Mouse (Mus musculus): ENCODE results near the gene Krtap5-3. TPM values are rescaled to one million over a fixed set of nuclear protein-coding genes. Genes with fewer than 3 reads are reported as not detected.
A peak's percentile ranks its signal among the peaks of the same experiment; 100 is the strongest.
"Not testable (repeated sequence)": the region's sequence is repeated elsewhere in the genome, so short reads cannot be mapped to it uniquely, and the experiment has no call there.

Krtap5-3 gene
- polyA plus RNA-seq, 1 experiment: not detected

DNA sequence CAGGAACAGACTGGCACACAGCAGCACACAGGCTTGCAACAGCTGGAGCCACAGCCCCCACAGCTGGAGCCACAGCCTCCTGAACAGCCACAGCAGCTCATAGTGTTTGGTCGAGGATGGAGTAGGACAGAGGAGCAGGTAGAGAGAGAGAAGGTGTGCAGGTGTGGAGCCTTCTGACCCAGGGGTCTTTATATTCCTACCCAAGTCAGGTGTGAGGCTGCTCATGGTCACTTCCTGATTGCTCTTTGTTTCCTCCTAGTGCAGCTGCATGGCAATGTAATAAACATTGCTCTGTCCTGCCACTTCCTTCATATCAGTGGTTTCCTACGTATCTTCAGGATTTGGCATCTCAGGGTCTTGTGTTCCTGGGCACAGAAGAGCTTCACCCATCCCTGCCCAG is 10.9 kb upstream of the Krtap5-3 start, which contains the start of gene Gm10153:
Gene Gm10153 (minus strand): TSS at position 101 of the 400 bp plus-strand sequence.
- TF ChIP-seq CTCF (IDR thresholded peaks at IDR 0.05; ENCODE audit: extremely low read depth, insufficient read depth, low read length) (no peak), POLR2A (IDR thresholded peaks at IDR 0.05; ENCODE audit: extremely low read depth, insufficient read depth, low read length) (no peak)
- Histone ChIP-seq H3K4me1 (ENCODE audit: control insufficient read depth, insufficient read depth, low read length) (no peaks in the 10 kb centered on the region), H3K4me3 (ENCODE audit: insufficient read depth, low read length) (no peak within 1 kb of the TSS), H3K27ac (ENCODE audit: insufficient read depth, low read length) (no peak within 1 kb of the TSS)

DNA sequence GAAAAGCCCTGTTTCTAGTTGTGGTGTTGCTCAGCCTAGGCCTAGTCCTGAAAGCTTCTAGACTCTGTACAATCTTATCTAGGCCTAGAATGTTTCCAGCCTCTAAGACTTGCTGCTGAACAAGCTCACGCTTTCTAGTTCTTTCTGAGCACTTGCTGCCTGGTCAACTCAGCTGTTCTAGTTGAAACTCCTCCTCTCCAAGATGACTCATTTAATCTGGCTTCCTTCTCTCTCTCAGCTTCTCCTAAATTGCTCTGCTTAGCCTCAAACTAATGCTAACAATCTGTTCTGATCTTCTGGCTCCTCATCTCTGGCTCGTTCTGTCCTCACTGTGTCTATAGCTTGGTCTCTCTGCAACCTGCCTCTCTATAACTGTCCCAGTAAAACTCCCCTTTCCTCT is 2.4 kb upstream of the Krtap5-3 start:
- TF ChIP-seq POLR2A (IDR thresholded peaks at IDR 0.05; ENCODE audit: extremely low read depth, insufficient read depth, low read length) (no peak), CTCF (IDR thresholded peaks at IDR 0.05; ENCODE audit: extremely low read depth, insufficient read depth, low read length) (no peak)
- Histone ChIP-seq H3K4me1 (ENCODE audit: control insufficient read depth, insufficient read depth, low read length) (no peaks in the 10 kb centered on the region; the same call in 1 of the 2 replicates), H3K27ac (ENCODE audit: insufficient read depth, low read length) (no peak overlapping the region), H3K4me3 (ENCODE audit: insufficient read depth, low read length) (no peak overlapping the region)

DNA sequence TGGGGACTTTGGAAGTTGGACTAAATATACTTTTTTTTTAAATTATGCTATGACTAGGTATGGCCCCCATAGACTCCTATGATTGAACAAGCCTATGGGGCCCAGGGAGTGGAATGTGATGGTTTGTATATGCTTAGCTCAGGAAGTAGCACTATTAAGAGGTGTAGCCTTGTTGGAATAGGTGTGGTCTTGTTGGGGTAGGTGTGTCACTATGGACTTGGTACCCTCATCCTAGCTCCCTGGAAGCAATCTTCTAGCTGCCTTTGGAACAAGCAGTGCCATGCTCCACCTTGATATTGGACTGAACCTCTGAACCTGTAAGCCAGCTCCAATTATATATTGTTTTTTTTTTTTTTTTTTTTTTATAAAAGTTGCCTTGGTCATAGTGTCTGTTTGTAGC is 4.3 kb downstream of the Krtap5-3 start:
- H3K27ac ChIP-seq (ENCODE audit: insufficient read depth, low read length): no peak overlapping the region
- no peak for TF ChIP-seq CTCF (IDR thresholded peaks at IDR 0.05; ENCODE audit: extremely low read depth, insufficient read depth, low read length)
- TF ChIP-seq POLR2A (IDR thresholded peaks at IDR 0.05; ENCODE audit: extremely low read depth, insufficient read depth, low read length): no peak
- no peak overlapping the region for H3K4me3 ChIP-seq (ENCODE audit: insufficient read depth, low read length)
- H3K4me1 ChIP-seq (ENCODE audit: control insufficient read depth, insufficient read depth, low read length): no peaks in the 10 kb centered on the region

DNA sequence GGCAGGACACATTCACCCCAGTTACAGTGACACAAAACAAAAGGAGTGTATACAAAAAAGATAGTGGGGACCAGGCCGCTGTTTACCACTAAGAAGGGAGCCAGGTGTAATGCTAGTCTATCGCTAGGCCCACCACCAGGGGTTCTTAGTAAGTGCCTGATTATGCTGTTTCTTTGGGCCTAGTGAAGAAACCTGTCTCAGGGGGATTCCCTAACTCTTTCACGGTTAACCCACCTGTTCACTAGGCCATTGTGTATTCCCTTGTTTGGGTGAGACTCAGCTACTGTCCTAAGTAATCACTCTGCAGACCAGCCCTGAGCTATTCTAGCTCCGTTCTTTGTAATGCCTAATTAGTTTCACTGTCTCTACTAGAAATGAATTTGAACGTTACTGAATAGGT is 5.7 kb downstream of the Krtap5-3 start:
- H3K27ac ChIP-seq (ENCODE audit: insufficient read depth, low read length); H3K4me1 ChIP-seq (ENCODE audit: control insufficient read depth, insufficient read depth, low read length); H3K4me3 ChIP-seq (ENCODE audit: insufficient read depth, low read length): not testable (repeated sequence)

DNA sequence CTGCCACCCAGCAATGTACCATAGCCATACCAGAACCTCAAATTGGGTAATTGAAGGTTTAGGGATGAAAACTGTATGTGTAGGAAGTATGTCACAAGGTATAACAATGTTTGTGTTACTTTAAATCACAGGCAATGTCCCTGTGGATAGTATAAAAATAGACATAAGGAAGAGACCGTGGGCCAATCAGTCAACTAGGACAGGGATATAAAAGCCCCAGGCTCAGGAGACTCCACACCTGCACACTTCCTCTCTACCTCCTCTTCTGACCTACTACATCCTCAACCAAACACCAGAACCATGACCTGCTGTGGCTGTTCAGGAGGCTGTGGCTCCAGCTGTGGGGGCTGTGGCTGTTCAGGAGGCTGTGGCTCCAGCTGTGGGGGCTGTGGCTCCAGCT is 10.4 kb downstream of the Krtap5-3 start, which contains the start of gene Gm7579:
Gene Gm7579 (plus strand): TSS at position 301 of the 400 bp plus-strand sequence.
- Histone ChIP-seq H3K4me3 (ENCODE audit: insufficient read depth, low read length) (no peak within 1 kb of the TSS), H3K4me1 (ENCODE audit: control insufficient read depth, insufficient read depth, low read length) (no peaks in the 10 kb centered on the region), H3K27ac (ENCODE audit: insufficient read depth, low read length) (no peak within 1 kb of the TSS)
- TF ChIP-seq POLR2A (IDR thresholded peaks at IDR 0.05; ENCODE audit: extremely low read depth, insufficient read depth, low read length) (no peak), CTCF (IDR thresholded peaks at IDR 0.05; ENCODE audit: extremely low read depth, insufficient read depth, low read length) (no peak)

DNA sequence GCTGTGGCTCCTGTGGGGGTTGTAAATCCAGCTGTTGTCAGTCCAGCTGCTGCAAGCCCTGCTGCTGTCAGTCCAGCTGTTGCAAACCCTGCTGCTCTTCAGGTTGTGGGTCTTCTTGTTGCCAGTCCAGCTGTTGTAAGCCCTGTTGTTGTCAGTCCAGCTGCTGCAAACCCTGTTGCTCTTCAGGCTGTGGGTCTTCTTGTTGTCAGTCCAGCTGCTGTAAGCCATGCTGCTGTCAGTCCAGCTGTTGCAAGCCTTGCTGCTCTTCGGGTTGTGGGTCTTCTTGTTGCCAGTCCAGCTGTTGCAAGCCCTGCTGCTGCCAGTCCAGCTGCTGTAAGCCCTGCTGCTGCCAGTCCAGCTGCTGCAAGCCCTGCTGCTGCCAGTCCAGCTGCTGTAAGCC is 11.0 kb downstream of the Krtap5-3 start:
- not testable (repeated sequence) for H3K4me3 ChIP-seq (ENCODE audit: insufficient read depth, low read length); H3K27ac ChIP-seq (ENCODE audit: insufficient read depth, low read length); H3K4me1 ChIP-seq (ENCODE audit: control insufficient read depth, insufficient read depth, low read length)

DNA sequence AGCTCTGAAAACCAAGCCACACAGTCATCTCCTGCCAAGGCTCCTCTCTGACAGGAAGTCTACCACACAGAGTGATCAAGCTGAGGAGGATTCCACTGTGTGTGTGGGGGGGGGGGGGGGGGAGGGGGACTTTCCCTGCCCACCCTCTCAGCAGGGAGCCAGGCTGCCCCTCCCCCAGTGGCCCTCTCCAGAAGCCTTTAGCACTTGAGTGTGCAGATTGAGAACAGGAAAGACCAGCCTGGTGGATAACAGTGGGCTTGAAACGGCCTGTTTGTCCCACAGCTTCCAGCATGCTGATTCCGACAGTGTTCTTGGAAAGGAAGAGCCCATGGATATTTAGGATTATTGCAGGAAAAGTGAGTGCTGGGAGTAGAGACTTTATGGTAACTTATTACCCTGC is 23.4 kb downstream of the Krtap5-3 start:
- Histone ChIP-seq H3K27ac (ENCODE audit: insufficient read depth, low read length) (no peak overlapping the region), H3K4me3 (ENCODE audit: insufficient read depth, low read length) (no peak overlapping the region), H3K4me1 (ENCODE audit: control insufficient read depth, insufficient read depth, low read length) (no peaks in the 10 kb centered on the region)
- TF ChIP-seq POLR2A (IDR thresholded peaks at IDR 0.05; ENCODE audit: extremely low read depth, insufficient read depth, low read length) (no peak), CTCF (IDR thresholded peaks at IDR 0.05; ENCODE audit: extremely low read depth, insufficient read depth, low read length) (no peak)

DNA sequence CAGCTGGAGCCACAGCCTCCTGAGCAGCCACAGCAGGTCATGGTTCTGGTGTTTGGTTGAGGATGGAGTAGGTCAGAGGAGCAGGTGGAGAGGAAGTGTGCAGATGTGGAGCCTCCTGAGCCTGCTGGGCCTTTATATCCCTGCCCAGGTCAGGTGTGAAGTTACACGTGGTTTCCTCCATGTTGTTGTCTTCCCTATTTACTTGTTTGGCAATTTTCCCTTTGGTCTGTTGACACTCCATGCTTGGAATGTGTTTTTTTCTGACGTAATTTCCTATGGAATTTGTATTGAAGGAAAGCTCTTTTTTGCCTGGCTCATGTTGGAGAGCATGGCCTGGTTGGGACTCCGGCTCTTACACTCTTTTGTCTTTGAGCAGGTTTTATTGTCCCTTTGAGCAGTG is 28.7 kb downstream of the Krtap5-3 start, which contains the start of gene Krtap5-5:
Gene Krtap5-5 (minus strand): TSS at position 101 of the 400 bp plus-strand sequence.
- H3K4me1 ChIP-seq (ENCODE audit: control insufficient read depth, insufficient read depth, low read length); H3K4me3 ChIP-seq (ENCODE audit: insufficient read depth, low read length); H3K27ac ChIP-seq (ENCODE audit: insufficient read depth, low read length): not testable (repeated sequence)

DNA sequence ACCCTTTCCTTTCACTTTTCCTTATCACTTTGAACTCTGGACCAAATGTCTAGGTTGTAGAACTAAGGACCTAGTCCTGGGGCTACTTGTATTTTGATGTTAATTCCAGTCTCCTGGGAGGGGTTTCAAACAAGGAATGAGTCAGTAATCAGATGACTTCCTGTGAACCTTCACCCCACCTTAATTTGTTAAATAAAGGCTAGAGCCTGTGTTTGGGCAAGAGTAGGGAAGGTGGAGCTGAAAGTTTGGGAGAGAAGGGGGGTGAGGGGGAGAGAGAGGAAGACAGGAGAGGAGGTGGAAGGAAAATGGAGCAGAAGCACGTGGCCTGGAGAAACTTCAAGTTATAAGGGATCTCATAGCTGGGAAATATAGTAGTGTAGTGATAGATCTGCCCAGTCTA is 30.4 kb downstream of the Krtap5-3 start:
- TF ChIP-seq CTCF (IDR thresholded peaks at IDR 0.05; ENCODE audit: extremely low read depth, insufficient read depth, low read length) (no peak), POLR2A (IDR thresholded peaks at IDR 0.05; ENCODE audit: extremely low read depth, insufficient read depth, low read length) (no peak)
- Histone ChIP-seq H3K4me3 (ENCODE audit: insufficient read depth, low read length) (no peak overlapping the region), H3K27ac (ENCODE audit: insufficient read depth, low read length) (no peak overlapping the region), H3K4me1 (ENCODE audit: control insufficient read depth, insufficient read depth, low read length) (no peaks in the 10 kb centered on the region)

DNA sequence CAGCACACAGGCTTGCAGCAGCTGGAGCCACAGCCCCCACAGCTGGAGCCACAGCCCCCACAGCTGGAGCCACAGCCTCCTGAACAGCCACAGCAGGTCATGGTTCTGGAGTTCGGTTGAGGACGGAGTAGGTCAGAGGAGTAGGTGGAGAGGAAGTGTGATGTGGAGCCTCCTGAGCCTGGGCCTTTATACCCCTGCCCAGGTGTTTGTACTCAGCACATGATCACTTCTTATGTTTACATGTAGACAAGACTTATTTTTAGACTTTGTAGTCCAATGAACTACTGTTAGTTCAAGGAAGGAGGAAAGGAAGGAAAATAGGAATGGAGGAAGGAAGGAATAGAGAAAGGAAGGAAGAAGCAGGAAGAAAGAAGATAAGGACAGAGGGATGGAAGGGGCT is 39.8 kb downstream of the Krtap5-3 start, which contains the start of gene Gm40460:
Gene Gm40460 (minus strand): TSS at position 101 of the 400 bp plus-strand sequence.
- Histone ChIP-seq H3K4me1 (ENCODE audit: control insufficient read depth, insufficient read depth, low read length) (no peaks in the 10 kb centered on the region), H3K4me3 (ENCODE audit: insufficient read depth, low read length) (no peak within 1 kb of the TSS), H3K27ac (ENCODE audit: insufficient read depth, low read length) (no peak within 1 kb of the TSS)
- TF ChIP-seq CTCF (IDR thresholded peaks at IDR 0.05; ENCODE audit: extremely low read depth, insufficient read depth, low read length) (no peak), POLR2A (IDR thresholded peaks at IDR 0.05; ENCODE audit: extremely low read depth, insufficient read depth, low read length) (no peak)

DNA sequence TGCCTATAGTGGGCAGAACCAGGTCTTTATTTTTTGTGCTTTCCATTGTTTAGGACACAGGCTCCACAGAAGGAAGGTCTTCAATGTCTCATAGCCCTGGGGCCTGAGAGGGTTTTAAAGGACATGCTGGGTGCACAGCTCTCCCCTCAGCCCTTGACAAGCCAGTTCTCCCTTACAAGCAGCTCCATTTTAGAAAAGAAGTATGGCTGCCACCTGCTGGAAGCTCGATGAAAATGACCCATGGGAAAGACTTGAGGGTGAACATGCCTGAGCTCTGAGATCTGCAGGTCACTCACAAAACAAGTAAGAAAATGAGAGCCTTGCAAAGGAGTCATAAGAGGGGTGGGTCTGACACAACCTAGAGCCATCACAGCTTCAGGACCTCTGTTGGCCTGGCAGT is 48.7 kb downstream of the Krtap5-3 start:
- Histone ChIP-seq H3K4me1 (ENCODE audit: control insufficient read depth, insufficient read depth, low read length) (no peaks in the 10 kb centered on the region), H3K4me3 (ENCODE audit: insufficient read depth, low read length) (no peak overlapping the region), H3K27ac (ENCODE audit: insufficient read depth, low read length) (no peak overlapping the region)
- TF ChIP-seq POLR2A (IDR thresholded peaks at IDR 0.05; ENCODE audit: extremely low read depth, insufficient read depth, low read length): no peak
- peak; percentile 69 for TF ChIP-seq CTCF (IDR thresholded peaks at IDR 0.05; ENCODE audit: extremely low read depth, insufficient read depth, low read length)

Other genes starting within 250 kb of the Krtap5-3 start
- gene Mob2, start 140.3 kb upstream of the Krtap5-3 start, polyA plus RNA-seq (2012; rRNA removed): 49.3 and 50.7 TPM in 2 replicates
- gene Dusp8, start 105.5 kb upstream of the Krtap5-3 start, polyA plus RNA-seq (2012; rRNA removed): 94.9 and 102 TPM in 2 replicates
- gene Gm45618, start 80.6 kb upstream of the Krtap5-3 start, polyA plus RNA-seq (2012; rRNA removed): not detected in 2 replicates
- not detected in 2 replicates for gene Gm39115, start 65.3 kb upstream of the Krtap5-3 start, polyA plus RNA-seq (2012; rRNA removed)
- not detected in 2 replicates for gene Gm45337, start 56.8 kb upstream of the Krtap5-3 start, polyA plus RNA-seq (2012; rRNA removed)
- gene Gm29735, start 44.3 kb upstream of the Krtap5-3 start, polyA plus RNA-seq (2012; rRNA removed): not detected in 2 replicates
- gene Gm4553, start 35.6 kb upstream of the Krtap5-3 start, polyA plus RNA-seq (2012; rRNA removed): not detected in 2 replicates
- not detected in 2 replicates for gene Krtap5-2, start 25.4 kb upstream of the Krtap5-3 start, polyA plus RNA-seq (2012; rRNA removed)
- not detected in 2 replicates for gene Gm10153, start 11.0 kb upstream of the Krtap5-3 start, polyA plus RNA-seq (2012; rRNA removed)
- not detected in 2 replicates for gene Gm7579, start 10.5 kb downstream of the Krtap5-3 start, polyA plus RNA-seq (2012; rRNA removed)
- gene Krtap5-5, start 28.6 kb downstream of the Krtap5-3 start, polyA plus RNA-seq (2012; rRNA removed): not detected in 2 replicates
- gene Gm40460, start 39.7 kb downstream of the Krtap5-3 start, polyA plus RNA-seq (2012; rRNA removed): not detected in 2 replicates
- gene Gm2431, start 57.0 kb downstream of the Krtap5-3 start, polyA plus RNA-seq (2012; rRNA removed): not detected in 2 replicates
- not detected in 2 replicates for gene Gm4559, start 73.0 kb downstream of the Krtap5-3 start, polyA plus RNA-seq (2012; rRNA removed)
- not detected in 2 replicates for gene Krtap5-1, start 95.8 kb downstream of the Krtap5-3 start, polyA plus RNA-seq (2012; rRNA removed)
- not detected in 2 replicates for gene Krtap5-4, start 102.2 kb downstream of the Krtap5-3 start, polyA plus RNA-seq (2012; rRNA removed)
- gene Ifitm10, start 172.4 kb downstream of the Krtap5-3 start, polyA plus RNA-seq (2012; rRNA removed): 43.0 and 45.7 TPM in 2 replicates
- gene Gm49369, start 181.3 kb downstream of the Krtap5-3 start, polyA plus RNA-seq (2012; rRNA removed): 0.45 and 1.4 TPM in 2 replicates
- gene Ctsd, start 186.7 kb downstream of the Krtap5-3 start, polyA plus RNA-seq (2012; rRNA removed): 421 and 455 TPM in 2 replicates
- gene Syt8, start 233.5 kb downstream of the Krtap5-3 start, polyA plus RNA-seq (2012; rRNA removed): not detected in 2 replicates
- gene Tnni2, start 240.4 kb downstream of the Krtap5-3 start, polyA plus RNA-seq (2012; rRNA removed): 0.86 and 1.4 TPM in 2 replicates